Mouse (Mus musculus) embryonic facial prominence, embryonic 14.5 days (tissue): Measurements from ENCODE around the gene AC170998.1. TPM values are rescaled to one million over a fixed set of nuclear protein-coding genes. Genes with fewer than 3 reads are reported as not detected.
A peak's percentile ranks its signal among the peaks of the same experiment; 100 is the strongest.

ENCODE experiments used
- ATAC-seq: fragments of 200-750 bp; cut with Nextera tagmentation; 2 replicates; pipeline ENCODE4 v1.8.0; 2017; ENCODE audit warnings: low read depth, moderate number of reproducible peaks, moderate TSS enrichment
- DNase-seq: peaks from one replicate; pipeline ENCODE4 v3.0.0-alpha.2; 2015; ENCODE audit warnings: low spot score
- H3K27ac ChIP-seq: fragments of 300-500 bp; sonication (generic); replicated peaks from 2 replicates; pipeline ENCODE4 v1.5.1; 2014; ENCODE audit warnings: low read depth, mild to moderate bottlenecking, low read length, moderate library complexity
- H3K27me3 ChIP-seq: fragments of 300-500 bp; sonication (generic); replicated peaks from 2 replicates; pipeline ENCODE4 v1.6.1; 2014; ENCODE audit warnings: low read length; ENCODE audit not compliant: control insufficient read depth, insufficient read depth
- H3K36me3 ChIP-seq: fragments of 300-500 bp; sonication (generic); 2 replicates; pipeline ENCODE4 v1.6.1; 2014; ENCODE audit warnings: low read length, mixed read lengths; ENCODE audit not compliant: control insufficient read depth, insufficient read depth
- H3K4me1 ChIP-seq: fragments of 300-500 bp; sonication (generic); 2 replicates; pipeline ENCODE4 v1.6.1; 2014; ENCODE audit warnings: antibody characterized with exemption, low read length; ENCODE audit not compliant: control insufficient read depth, insufficient read depth
- H3K4me2 ChIP-seq: fragments of 300-500 bp; sonication (generic); 2 replicates; pipeline ENCODE4 v1.6.1; 2014; ENCODE audit warnings: low read depth, mild to moderate bottlenecking, low read length, moderate library complexity, mixed read lengths
- H3K4me3 ChIP-seq: fragments of 300-500 bp; sonication (generic); 2 replicates; pipeline ENCODE4 v1.5.1; 2014; ENCODE audit warnings: low read depth, mild to moderate bottlenecking, low read length
- H3K9ac ChIP-seq: fragments of 300-500 bp; sonication (generic); 2 replicates; pipeline ENCODE4 v1.6.1; 2014; ENCODE audit warnings: low read depth, mild to moderate bottlenecking, low read length, moderate library complexity, mixed read lengths
- H3K9me3 ChIP-seq: fragments of 300-500 bp; sonication (generic); 2 replicates; pipeline ENCODE4 v1.6.1; 2016; ENCODE audit warnings: low read length; ENCODE audit not compliant: control insufficient read depth
- WGBS: fragments of 180-500 bp; shearing (Covaris S2); extraction: QIAGEN DNeasy Blood & Tissue Kit; methylation state at CpG from one replicate; pipeline ENCODE4 v1.1.7; 2014; 5-methylcytosine and 5-hydroxymethylcytosine counted together
- polyA plus RNA-seq: library from polyadenylated mRNA; unstranded; fragments of >200 nt; fragmentation: Nextera tagmentation; extraction: Ambion mirVana; gene quantifications from 2 replicates; pipeline ENCODE4 v1.2.1, GENCODE M21; 2014

AC170998.1 gene
- polyA plus RNA-seq, 1 experiment from 2014 or later: 1.5 TPM

DNA sequence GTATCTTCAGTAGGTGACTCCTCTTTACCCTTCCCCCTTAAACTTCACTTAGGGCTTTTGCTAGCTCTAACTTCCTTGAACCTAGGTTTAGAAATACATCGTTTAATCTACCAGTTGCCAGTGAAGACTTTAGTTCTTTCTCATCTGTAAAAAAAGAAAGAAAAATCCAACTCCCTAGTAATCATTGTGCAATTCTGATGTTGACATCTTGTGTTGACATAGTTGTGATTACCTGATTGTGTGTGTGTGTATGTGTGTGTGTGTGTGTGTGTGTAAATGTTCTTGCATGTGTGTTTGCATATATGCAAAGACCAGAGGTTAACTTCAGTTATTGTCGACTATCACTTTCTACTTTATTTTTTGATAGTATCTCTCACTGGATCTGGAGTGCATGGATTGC lies 27.2 kb upstream of the AC170998.1 start:
- ATAC-seq (no peak), DNase-seq (no peak)
- Histone ChIP-seq H3K4me1 (peaks cover 30% of the 10 kb centered on the region), H3K4me2 (no peak overlapping the region), H3K9ac (no peak overlapping the region), H3K27me3 (no peaks in the 10 kb centered on the region), H3K9me3 (no peaks in the 10 kb centered on the region), H3K27ac (no peak overlapping the region), H3K36me3 (no peaks in the 10 kb centered on the region), H3K4me3 (no peak overlapping the region)
- 74% methylated on average over 2 of the region's 2 CpGs for WGBS

DNA sequence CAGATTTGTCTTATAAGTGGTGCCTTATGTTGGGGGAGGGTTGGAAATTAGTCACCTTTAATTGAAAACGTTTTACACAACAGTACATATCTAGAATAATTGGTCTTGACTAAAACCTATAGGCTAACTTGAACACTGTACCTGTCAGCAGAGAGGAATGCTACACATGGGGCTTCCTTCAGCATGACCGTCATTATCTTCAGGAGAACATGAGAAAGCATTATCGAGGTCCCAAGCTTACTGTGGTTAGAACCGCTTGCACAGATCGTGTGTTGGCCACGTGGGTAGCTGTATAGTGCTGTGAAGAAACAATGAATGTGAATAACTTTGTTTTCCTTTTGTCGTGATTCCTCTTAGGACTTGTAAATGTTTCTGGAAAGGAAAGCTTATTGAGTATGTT lies 26.1 kb upstream of the AC170998.1 start:
- Histone ChIP-seq H3K4me1 (peaks cover 23% of the 10 kb centered on the region), H3K27ac (no peak overlapping the region), H3K9ac (no peak overlapping the region), H3K9me3 (no peaks in the 10 kb centered on the region), H3K36me3 (no peaks in the 10 kb centered on the region), H3K27me3 (no peaks in the 10 kb centered on the region), H3K4me2 (no peak overlapping the region), H3K4me3 (no peak overlapping the region)
- DNase-seq (no peak), ATAC-seq (no peak)
- WGBS: 72% methylated on average over 7 of the region's 7 CpGs

DNA sequence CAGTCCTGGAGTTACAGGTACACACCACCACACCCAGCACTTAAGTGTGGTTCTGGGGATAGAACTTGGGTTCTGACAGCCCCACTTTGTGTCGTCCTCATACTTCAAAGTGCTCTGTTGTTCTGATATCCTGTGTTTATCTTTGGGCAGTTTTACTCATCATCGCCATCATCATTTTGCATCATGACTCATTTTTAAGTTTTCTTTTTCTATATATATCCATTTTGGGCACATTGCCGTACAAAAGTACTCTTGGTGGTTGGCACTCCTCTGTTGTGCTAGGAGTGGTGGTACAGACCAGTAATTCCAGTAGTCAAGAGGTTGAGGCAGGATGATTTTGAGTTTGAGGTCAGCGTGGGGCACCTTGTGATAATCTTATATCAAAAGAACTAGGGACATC lies 24.7 kb upstream of the AC170998.1 start:
- Histone ChIP-seq H3K27me3 (no peaks in the 10 kb centered on the region), H3K36me3 (no peaks in the 10 kb centered on the region), H3K27ac (no peak overlapping the region), H3K4me2 (no peak overlapping the region), H3K9me3 (no peaks in the 10 kb centered on the region), H3K4me1 (peaks cover 23% of the 10 kb centered on the region), H3K9ac (no peak overlapping the region), H3K4me3 (no peak overlapping the region)
- WGBS: 93% methylated on average over 4 of the region's 4 CpGs
- ATAC-seq (no peak), DNase-seq (no peak)

DNA sequence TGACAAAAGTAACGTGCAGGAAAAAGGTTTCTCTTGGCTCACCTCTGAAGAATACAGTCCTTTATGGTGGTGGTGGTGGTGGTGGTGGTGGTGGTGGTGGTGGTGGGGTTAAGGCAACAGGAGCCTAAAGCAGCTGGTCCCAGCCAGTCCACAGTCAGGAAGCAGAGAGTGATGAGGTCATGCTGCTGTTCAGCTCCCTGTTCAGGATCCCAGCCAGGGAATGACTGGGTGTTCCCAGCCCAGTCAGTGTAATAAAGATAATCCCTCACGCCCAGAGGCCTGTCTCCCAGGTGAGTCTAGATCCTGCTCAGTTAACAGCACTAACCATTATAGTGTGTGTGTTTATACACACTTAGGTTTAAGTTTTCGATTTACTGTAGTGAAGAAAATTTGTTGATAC lies 24.1 kb upstream of the AC170998.1 start:
- DNase-seq: no peak
- WGBS: 81% methylated on average over 3 of the region's 3 CpGs
- no peak overlapping the region for H3K4me3 ChIP-seq
- ATAC-seq: no peak
- H3K36me3 ChIP-seq: no peaks in the 10 kb centered on the region
- H3K4me1 ChIP-seq: peaks cover 27% of the 10 kb centered on the region
- H3K9ac ChIP-seq: no peak overlapping the region
- H3K27ac ChIP-seq: no peak overlapping the region
- no peaks in the 10 kb centered on the region for H3K9me3 ChIP-seq
- H3K27me3 ChIP-seq: no peaks in the 10 kb centered on the region
- H3K4me2 ChIP-seq: no peak overlapping the region

DNA sequence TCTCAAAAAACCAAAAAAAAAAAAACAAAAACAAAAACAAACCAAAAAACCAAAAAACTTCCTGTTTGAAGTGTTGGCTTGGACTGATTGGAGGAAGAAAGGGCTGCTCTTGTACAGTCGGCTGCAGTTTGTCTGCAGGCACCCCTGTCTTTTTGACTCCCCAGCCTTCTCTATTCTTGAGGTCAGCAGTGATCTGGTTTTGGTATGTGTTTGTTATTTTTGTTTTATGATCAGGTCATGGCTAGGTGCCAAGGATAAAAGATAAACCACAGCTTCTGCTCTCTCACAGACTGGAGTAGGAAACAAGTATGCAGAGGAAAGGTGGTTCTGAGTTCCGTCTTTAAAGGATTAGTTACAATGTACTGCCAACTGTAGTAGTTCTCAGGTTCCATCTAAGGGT lies 23.2 kb upstream of the AC170998.1 start:
- H3K4me2 ChIP-seq: no peak overlapping the region
- DNase-seq: peak; percentile 16
- 59% methylated on average over 2 of the region's 2 CpGs for WGBS
- H3K36me3 ChIP-seq: no peaks in the 10 kb centered on the region
- no peak overlapping the region for H3K9ac ChIP-seq
- H3K4me1 ChIP-seq: peaks cover 20% of the 10 kb centered on the region
- no peaks in the 10 kb centered on the region for H3K9me3 ChIP-seq
- no peak for ATAC-seq
- no peaks in the 10 kb centered on the region for H3K27me3 ChIP-seq
- H3K4me3 ChIP-seq: no peak overlapping the region
- H3K27ac ChIP-seq: no peak overlapping the region

DNA sequence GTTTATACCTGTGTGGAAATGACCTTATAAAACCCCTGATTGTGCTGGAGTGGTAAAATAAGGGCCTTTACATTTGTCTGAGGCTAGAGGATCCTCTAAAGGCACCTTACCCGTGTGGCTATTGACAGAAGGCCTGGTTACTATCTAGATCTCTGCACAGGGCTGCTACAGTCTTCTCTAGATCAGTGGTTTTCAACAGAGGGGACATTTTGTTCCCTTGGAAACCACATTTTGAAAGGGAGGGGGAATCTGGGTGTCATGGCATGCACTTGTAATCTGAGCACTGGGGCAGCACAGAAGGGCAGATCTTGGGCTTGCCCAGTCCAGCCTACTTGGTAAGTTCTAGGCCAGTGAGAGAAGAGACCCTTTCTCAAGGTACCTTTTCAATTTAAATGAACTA lies 19.2 kb upstream of the AC170998.1 start:
- Histone ChIP-seq H3K27me3 (no peaks in the 10 kb centered on the region), H3K9ac (no peak overlapping the region), H3K9me3 (no peaks in the 10 kb centered on the region), H3K4me3 (no peak overlapping the region), H3K4me1 (peaks cover 11% of the 10 kb centered on the region), H3K4me2 (no peak overlapping the region), H3K27ac (no peak overlapping the region), H3K36me3 (no peaks in the 10 kb centered on the region)
- 44% methylated on average over 1 of the region's 1 CpGs for WGBS
- DNase-seq: no peak
- no peak for ATAC-seq

DNA sequence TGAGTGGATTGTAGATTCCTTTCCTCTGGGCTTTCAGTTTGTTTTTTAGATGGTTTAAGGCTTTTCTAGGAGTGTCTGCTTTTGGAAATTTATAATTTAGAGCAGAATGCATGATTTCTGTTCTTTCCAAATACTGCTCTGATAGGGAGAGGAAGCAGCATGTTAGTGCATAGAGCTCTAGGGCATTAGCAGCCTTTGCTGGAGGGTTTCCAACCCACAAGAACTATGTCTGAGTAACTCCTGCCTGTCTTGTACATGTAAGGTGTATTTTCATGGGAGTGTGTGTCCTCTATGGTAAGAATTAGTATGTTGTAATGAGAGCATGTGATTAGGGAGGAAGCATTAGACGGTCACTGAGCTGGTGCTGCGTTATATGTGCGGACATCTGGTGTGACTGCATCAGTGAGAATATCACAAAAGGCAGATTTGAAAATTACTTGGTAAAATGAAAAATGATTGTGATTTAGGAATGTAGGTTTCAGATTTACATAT lies 18.7 kb upstream of the AC170998.1 start:
- Histone ChIP-seq H3K4me1 (peaks cover 11% of the 10 kb centered on the region), H3K36me3 (no peaks in the 10 kb centered on the region), H3K27ac (no peak overlapping the region; the same call in 1 of the 2 replicates), H3K9ac (no peak overlapping the region), H3K9me3 (no peaks in the 10 kb centered on the region), H3K27me3 (no peaks in the 10 kb centered on the region), H3K4me3 (no peak overlapping the region), H3K4me2 (no peak overlapping the region)
- DNase-seq (no peak), ATAC-seq (no peak)
- WGBS: 76% methylated on average over 3 of the region's 3 CpGs

DNA sequence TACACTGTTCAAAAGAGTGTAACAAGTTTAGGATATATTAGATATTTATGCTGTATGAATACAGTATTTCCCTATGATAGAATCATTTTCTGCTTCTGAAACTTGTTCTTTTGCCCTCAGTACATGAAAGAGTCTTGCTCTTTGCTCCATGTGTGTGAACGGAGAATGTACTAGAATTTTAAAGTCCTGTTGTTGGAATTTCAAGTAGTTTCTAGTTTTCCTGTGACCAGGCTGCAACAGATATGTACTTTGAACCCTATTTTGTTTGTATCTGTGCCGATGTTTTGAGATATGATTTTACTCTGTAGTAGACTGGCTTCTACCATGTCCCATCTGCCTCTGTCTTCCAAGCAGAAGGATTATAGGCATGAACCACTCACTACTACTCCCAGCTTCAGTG lies 18.1 kb upstream of the AC170998.1 start:
- DNase-seq: no peak
- Histone ChIP-seq H3K4me3 (no peak overlapping the region), H3K9me3 (no peaks in the 10 kb centered on the region), H3K36me3 (no peaks in the 10 kb centered on the region), H3K4me2 (no peak overlapping the region), H3K27me3 (no peaks in the 10 kb centered on the region), H3K27ac (no peak overlapping the region), H3K9ac (no peak overlapping the region), H3K4me1 (peaks cover 11% of the 10 kb centered on the region)
- WGBS: 81% methylated on average over 2 of the region's 2 CpGs
- no peak for ATAC-seq

DNA sequence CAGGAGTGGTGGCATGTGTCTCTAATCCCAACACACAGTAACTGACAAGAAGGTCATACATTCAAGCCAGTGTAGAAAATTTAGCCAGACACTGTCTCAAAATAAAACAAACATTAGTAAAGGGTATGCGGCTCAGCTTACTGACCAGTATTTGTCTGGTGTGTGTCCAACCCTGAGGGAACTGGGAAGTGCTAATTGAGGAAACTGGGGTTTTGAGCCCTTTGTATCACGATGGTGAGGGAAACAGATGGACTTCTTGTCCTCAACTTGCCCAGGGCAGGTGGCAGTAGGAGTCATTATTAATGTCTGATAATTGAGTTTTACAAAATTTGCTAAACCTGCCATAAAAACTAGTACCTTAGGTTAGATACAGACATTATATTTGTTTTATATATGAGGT lies 16.9 kb upstream of the AC170998.1 start:
- Histone ChIP-seq H3K27me3 (no peaks in the 10 kb centered on the region), H3K4me2 (no peak overlapping the region), H3K9me3 (no peaks in the 10 kb centered on the region), H3K36me3 (peaks cover 6% of the 10 kb centered on the region), H3K4me1 (peaks cover 11% of the 10 kb centered on the region), H3K9ac (no peak overlapping the region), H3K27ac (no peak overlapping the region), H3K4me3 (no peak overlapping the region)
- ATAC-seq (no peak), DNase-seq (no peak)
- WGBS: 46% methylated on average over 2 of the region's 2 CpGs
